Comparison of ENCODE assay signal across 7 mouse cellular contexts in the genomic region with DNA sequence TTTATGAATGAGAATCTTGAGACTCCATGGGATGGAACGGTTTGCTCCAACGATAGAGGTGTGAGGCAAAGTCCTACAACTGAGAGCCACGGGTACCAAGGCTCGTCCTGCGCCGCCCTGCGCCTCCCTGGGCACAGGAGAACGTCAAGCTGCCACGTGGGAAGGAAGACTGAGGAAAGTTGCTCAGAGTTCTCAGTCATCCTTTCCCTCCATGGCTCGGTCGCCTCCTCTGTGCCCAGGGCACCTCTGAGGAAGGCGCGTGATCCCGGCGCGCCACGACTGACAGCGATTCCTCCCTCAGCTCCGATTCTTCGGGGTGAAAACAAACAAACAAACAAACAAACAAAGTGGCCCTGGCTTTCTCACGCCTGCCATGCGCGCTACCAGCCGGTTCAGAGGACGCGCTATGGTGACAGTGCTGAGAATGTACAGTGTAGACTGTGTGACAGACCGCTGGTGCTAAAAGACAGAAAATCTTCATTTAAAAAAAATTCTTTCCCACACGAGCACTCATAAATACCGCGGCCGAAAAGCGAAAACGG. TPM values are rescaled to one million over a fixed set of nuclear protein-coding genes. Genes with fewer than 3 reads are reported as not detected.
DNase-seq lines count a peak whose midpoint lies in the region; ATAC-seq and TF ChIP-seq lines count a peak whose summit lies in the region.

No protein-coding gene starts in this region.

- ATAC-seq in lung, embryonic 14.5 days (ENCODE audit: insufficient read depth) = peak; percentile 85
- ATAC-seq in forebrain, embryonic 11.5 days (replicated peaks; ENCODE audit: low FRiP score) = peak; percentile 78
- ATAC-seq in limb, embryonic 13.5 days (ENCODE audit: low FRiP score, low read depth) = peak; percentile 71

- H3K9ac ChIP-seq in lung, embryonic 14.5 days = peak overlapping the region; percentile 80
- H3K9ac ChIP-seq in forebrain, embryonic 11.5 days (ENCODE audit: low read length) = peak overlapping the region; percentile 74
- H3K9ac ChIP-seq in limb, embryonic 13.5 days = peak overlapping the region; percentile 81

- H3K79me2 ChIP-seq in myocyte (ENCODE audit: control insufficient read depth, insufficient read depth) = peaks cover 20% of the 10 kb centered on the region

- peak; percentile 64; the same call in 1 of the 2 replicates for TF ChIP-seq POLR2A in bone marrow macrophage, adult 2 months (IDR thresholded peaks at IDR 0.05; ENCODE audit: borderline replicate concordance, low read depth, low read length)
- TF ChIP-seq POLR2A in myocyte (IDR thresholded peaks at IDR 0.05; ENCODE audit: insufficient read length, low read depth) = no peak

- peak overlapping the region; percentile 72 for H3K4me3 ChIP-seq in lung, embryonic 14.5 days (ENCODE audit: low read depth, low read length)
- H3K4me3 ChIP-seq in bone marrow macrophage, adult 2 months (ENCODE audit: insufficient read depth, low read length) = peak overlapping the region; percentile 66
- peak overlapping the region; percentile 62 for H3K4me3 ChIP-seq in forebrain, embryonic 11.5 days (ENCODE audit: low read depth, low read length)
- H3K4me3 ChIP-seq in limb, embryonic 13.5 days = peak overlapping the region; percentile 81
- peak overlapping the region; percentile 83 for H3K4me3 ChIP-seq in myocyte

- peak overlapping the region; percentile 37 for H3ac ChIP-seq in myocyte (ENCODE audit: control insufficient read depth, insufficient read length)

- H3K9me3 ChIP-seq in lung, embryonic 14.5 days (ENCODE audit: low read depth, low read length) = no peaks in the 10 kb centered on the region
- no peaks in the 10 kb centered on the region for H3K9me3 ChIP-seq in forebrain, embryonic 11.5 days (ENCODE audit: control insufficient read depth, low read length)
- no peaks in the 10 kb centered on the region for H3K9me3 ChIP-seq in limb, embryonic 13.5 days

- DNase-seq in lung, embryonic 14.5 days = no peak
- no peak for DNase-seq in lung, postnatal 36 days
- DNase-seq in forebrain, embryonic 11.5 days (ENCODE audit: low spot score) = no peak
- DNase-seq in frontal cortex, postnatal 25 days (ENCODE audit: low spot score in 2 of 2) = no peak

- no peaks in the 10 kb centered on the region for H3K4me1 ChIP-seq in lung, embryonic 14.5 days (ENCODE audit: insufficient read depth)
- H3K4me1 ChIP-seq in bone marrow macrophage, adult 2 months (ENCODE audit: control insufficient read depth, insufficient read depth, low read length) = peaks cover 16% of the 10 kb centered on the region
- H3K4me1 ChIP-seq in forebrain, embryonic 11.5 days (replicated peaks; ENCODE audit: control insufficient read depth, insufficient read depth, low read length) = 0 out of 2 replicates have a peak, but pooled peaks cover 4% of the 10 kb centered on the region
- peaks cover 15% of the 10 kb centered on the region for H3K4me1 ChIP-seq in limb, embryonic 13.5 days

- no peak for TF ChIP-seq CTCF in lung, embryonic 14.5 days (IDR thresholded peaks at IDR 0.05; ENCODE audit: low read depth)
- no peak for TF ChIP-seq CTCF in bone marrow macrophage, adult 2 months (IDR thresholded peaks at IDR 0.05; ENCODE audit: low read depth, low read length)

- H3K36me3 ChIP-seq in lung, embryonic 14.5 days (ENCODE audit: insufficient read depth) = peaks cover 4% of the 10 kb centered on the region; the same call in 1 of the 2 replicates
- no peaks in the 10 kb centered on the region; the same call in 1 of the 2 replicates for H3K36me3 ChIP-seq in forebrain, embryonic 11.5 days (ENCODE audit: control insufficient read depth, insufficient read depth, low read length)
- peaks cover 3% of the 10 kb centered on the region for H3K36me3 ChIP-seq in limb, embryonic 13.5 days
- peaks cover 12% of the 10 kb centered on the region for H3K36me3 ChIP-seq in myocyte (ENCODE audit: control insufficient read depth, insufficient read depth)

- no peaks in the 10 kb centered on the region for H3K27me3 ChIP-seq in lung, embryonic 14.5 days (ENCODE audit: insufficient read depth, low read length)
- no peaks in the 10 kb centered on the region for H3K27me3 ChIP-seq in forebrain, embryonic 11.5 days (ENCODE audit: control insufficient read depth, insufficient read depth, low read length)
- H3K27me3 ChIP-seq in limb, embryonic 13.5 days = no peaks in the 10 kb centered on the region
- H3K27me3 ChIP-seq in myocyte (ENCODE audit: control insufficient read depth, insufficient read depth, insufficient read length) = no peaks in the 10 kb centered on the region

- peak overlapping the region; percentile 56; the same call in 1 of the 2 replicates for H3K27ac ChIP-seq in lung, embryonic 14.5 days (ENCODE audit: low read depth)
- peak overlapping the region; percentile 44 for H3K27ac ChIP-seq in bone marrow macrophage, adult 2 months (ENCODE audit: insufficient read depth, low read depth, low read length)
- H3K27ac ChIP-seq in forebrain, embryonic 11.5 days (ENCODE audit: low read depth, low read length) = peak overlapping the region; percentile 12; the same call in 1 of the 2 replicates
- H3K27ac ChIP-seq in limb, embryonic 13.5 days = 0 out of 2 replicates have a peak overlapping the region, but pooled peaks have one; percentile 28

- H3K4me2 ChIP-seq in lung, embryonic 14.5 days = peak overlapping the region; percentile 91
- peak overlapping the region; percentile 70 for H3K4me2 ChIP-seq in forebrain, embryonic 11.5 days (ENCODE audit: low read depth, low read length, severe bottlenecking)
- H3K4me2 ChIP-seq in limb, embryonic 13.5 days (replicated peaks) = peak overlapping the region; percentile 92
- H3K4me2 ChIP-seq in myocyte (ENCODE audit: low read depth) = peak overlapping the region; percentile 86

- under 1% methylated on average over 33 of the region's 33 CpGs for WGBS in lung, embryonic 14.5 days
- under 1% methylated on average over 33 of the region's 33 CpGs for WGBS in forebrain, embryonic 11.5 days
- under 1% methylated on average over 33 of the region's 33 CpGs for WGBS in limb, embryonic 13.5 days

TF ChIP-seq in myocyte, 11 proteins besides CTCF, POLR2A, EP300 and RAD21:
- no peak for TF ChIP-seq CEBPB (IDR thresholded peaks at IDR 0.05; ENCODE audit: insufficient read depth, poor library complexity, severe bottlenecking)

RNA-seq across cellular contexts. Expression of a gene that starts 0.4 kb away (rescaled TPM):
- polyA plus RNA-seq in lung, embryonic 14.5 days (2014; fragmentation: Nextera tagmentation; extraction: Ambion mirVana) = 9.3 and 10.1 TPM in 2 replicates
- polyA plus RNA-seq in bone marrow macrophage, adult 2 months (2012; ENCODE audit: insufficient read depth, insufficient read length, missing spikeins) = 8.9 and 12.0 TPM in 2 replicates
- 12.6 and 15.1 TPM in 2 replicates for polyA plus RNA-seq in forebrain, embryonic 11.5 days (2014; fragmentation: Nextera tagmentation; extraction: Ambion mirVana)
- polyA plus RNA-seq in limb, embryonic 13.5 days (2015; fragmentation: Nextera tagmentation; extraction: Ambion mirVana) = 17.6 and 19.7 TPM in 2 replicates
- polyA plus RNA-seq in myocyte (2012; fragmentation: generic; extraction: Trizol) = 6.1 TPM

RNA-seq across cellular contexts. Expression of a gene that starts 23.0 kb away (rescaled TPM):
- polyA plus RNA-seq in lung, embryonic 14.5 days (2014; fragmentation: Nextera tagmentation; extraction: Ambion mirVana) = 10.1 and 10.8 TPM in 2 replicates
- polyA plus RNA-seq in bone marrow macrophage, adult 2 months (2012; ENCODE audit: insufficient read depth, insufficient read length, missing spikeins) = 1.8 and 2.7 TPM in 2 replicates
- polyA plus RNA-seq in forebrain, embryonic 11.5 days (2014; fragmentation: Nextera tagmentation; extraction: Ambion mirVana) = 6.0 and 6.1 TPM in 2 replicates
- polyA plus RNA-seq in limb, embryonic 13.5 days (2015; fragmentation: Nextera tagmentation; extraction: Ambion mirVana) = 6.2 and 6.7 TPM in 2 replicates
- 1.9 TPM for polyA plus RNA-seq in myocyte (2012; fragmentation: generic; extraction: Trizol)
